Mouse (Mus musculus) MEL (cell line): ENCODE results near the gene Nubpl.
A peak's percentile ranks its signal among the peaks of the same experiment; 100 is the strongest.

Experiments used
- BHLHE40 ChIP-seq: IDR thresholded peaks from 2 replicates; pipeline ENCODE4 v1.6.1; 2012; ENCODE audit warnings: low read depth, mild to moderate bottlenecking, inconsistent platforms, low read length, improper control_type of control experiment, borderline replicate concordance
- CHD2 ChIP-seq: IDR thresholded peaks from 2 replicates; pipeline ENCODE4 v1.6.1; 2011; ENCODE audit warnings: low read length, improper control_type of control experiment
- CTCF ChIP-seq, 3 experiments: IDR thresholded peaks in 2 of 3; conservative IDR thresholded peaks in 1 of 3; 2 replicates each; pipeline ENCODE4 v1.5.1; 2011 to 2012; ENCODE audit warnings: low read length in 3 of 3, low read depth in 2 of 3, mild to moderate bottlenecking in 2 of 3, improper control_type of control experiment in 1 of 3, inconsistent platforms in 1 of 3, mixed read lengths in 1 of 3, moderate library complexity in 1 of 3; ENCODE audit not compliant: control insufficient read depth in 1 of 3, insufficient read depth in 1 of 3, poor library complexity in 1 of 3, severe bottlenecking in 1 of 3
- EP300 ChIP-seq, 2 experiments: IDR thresholded peaks; 2 replicates each; pipeline ENCODE4 v1.6.1; 2011; ENCODE audit warnings: improper control_type of control experiment in 2 of 2, low read length in 2 of 2, low read depth in 1 of 2, mild to moderate bottlenecking in 1 of 2
- ETS1 ChIP-seq: IDR thresholded peaks from 2 replicates; pipeline ENCODE4 v1.6.1; 2012; ENCODE audit warnings: low read depth, mild to moderate bottlenecking, inconsistent platforms, low read length, improper control_type of control experiment, moderate library complexity
- MYB ChIP-seq: IDR thresholded peaks from 2 replicates; pipeline ENCODE4 v1.6.1; 2011; ENCODE audit warnings: mild to moderate bottlenecking, low read depth, low read length, improper control_type of control experiment
- NELFE ChIP-seq: IDR thresholded peaks from 2 replicates; pipeline ENCODE4 v1.6.1; 2011; ENCODE audit warnings: low read depth, low read length, improper control_type of control experiment
- POLR2A ChIP-seq, 2 experiments: IDR thresholded peaks; 2 replicates each; pipeline ENCODE4 v1.6.1; 2011 to 2012; ENCODE audit warnings: low read length in 2 of 2, mild to moderate bottlenecking in 2 of 2, control low read depth in 1 of 2, improper control_type of control experiment in 1 of 2, low read depth in 1 of 2, moderate library complexity in 1 of 2; ENCODE audit not compliant: control insufficient read depth in 1 of 2, insufficient read depth in 1 of 2, poor library complexity in 1 of 2
- RCOR1 ChIP-seq: IDR thresholded peaks from 2 replicates; pipeline ENCODE4 v1.6.1; 2012; ENCODE audit warnings: low read depth, mild to moderate bottlenecking, inconsistent platforms, low read length, improper control_type of control experiment
- TAL1 ChIP-seq: IDR thresholded peaks from 2 replicates; pipeline ENCODE4 v1.6.1; 2012; ENCODE audit warnings: mild to moderate bottlenecking, inconsistent platforms, low read length, moderate library complexity, mixed read lengths
- UBTF ChIP-seq: IDR thresholded peaks from 2 replicates; pipeline ENCODE4 v1.6.1; 2012; ENCODE audit warnings: low read depth, mild to moderate bottlenecking, inconsistent platforms, low read length, improper control_type of control experiment, moderate library complexity, borderline replicate concordance; ENCODE audit not compliant: insufficient read depth

DNA sequence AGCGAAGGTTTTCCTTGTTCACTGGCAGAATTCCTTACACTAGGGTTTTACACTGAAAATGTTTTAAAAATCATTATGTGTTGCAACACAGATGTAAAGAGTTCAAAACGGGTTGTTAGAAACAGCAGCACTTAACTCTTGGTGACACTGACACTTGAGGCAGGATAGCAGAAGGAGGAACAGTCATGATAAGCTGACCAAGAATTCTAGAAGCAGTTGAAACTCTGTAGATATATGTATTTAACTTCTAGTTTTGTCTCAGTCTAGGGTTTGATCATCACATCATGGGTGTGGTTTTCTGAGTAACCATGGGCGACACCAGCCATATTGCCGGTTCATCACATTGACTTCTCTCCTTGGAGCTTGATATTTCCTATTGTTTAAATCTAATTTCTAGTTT lies 127.4 kb downstream of the Nubpl start:
- peak; percentile 54 to 56; a peak in 3 of 4 replicates for TF ChIP-seq EP300 (IDR thresholded peaks at IDR 0.05; ENCODE audit: low read depth in 1 of 2, low read length in 2 of 2)
- no peak for TF ChIP-seq POLR2A (IDR thresholded peaks at IDR 0.05; ENCODE audit: control insufficient read depth in 1 of 2, insufficient read depth in 1 of 2, low read depth in 1 of 2, low read length in 2 of 2, poor library complexity in 1 of 2)
- no peak for TF ChIP-seq CHD2
- TF ChIP-seq ETS1 = no peak
- no peak for TF ChIP-seq MYB
- TF ChIP-seq TAL1 = no peak
- TF ChIP-seq NELFE = no peak
- TF ChIP-seq BHLHE40 = no peak
- TF ChIP-seq RCOR1 = 0 out of 2 replicates have a peak, but pooled peaks have one; percentile 16
- no peak for TF ChIP-seq CTCF (IDR thresholded peaks at IDR 0.05 in 2 of 3, conservative IDR thresholded peaks at IDR 0.05 in 1 of 3; ENCODE audit: control insufficient read depth in 1 of 3, insufficient read depth in 1 of 3, low read depth in 2 of 3, low read length in 3 of 3, poor library complexity in 1 of 3, severe bottlenecking in 1 of 3)
- no peak for TF ChIP-seq UBTF
